Mouse (Mus musculus) telencephalon, adult 2 months (tissue): ENCODE data around the gene Rbm18.

Experiments used
- DNase-seq: peaks from one replicate; pipeline ENCODE4 v3.0.0-alpha.2; 2011; ENCODE audit warnings: low read depth, low spot score

Rbm18 gene

DNA sequence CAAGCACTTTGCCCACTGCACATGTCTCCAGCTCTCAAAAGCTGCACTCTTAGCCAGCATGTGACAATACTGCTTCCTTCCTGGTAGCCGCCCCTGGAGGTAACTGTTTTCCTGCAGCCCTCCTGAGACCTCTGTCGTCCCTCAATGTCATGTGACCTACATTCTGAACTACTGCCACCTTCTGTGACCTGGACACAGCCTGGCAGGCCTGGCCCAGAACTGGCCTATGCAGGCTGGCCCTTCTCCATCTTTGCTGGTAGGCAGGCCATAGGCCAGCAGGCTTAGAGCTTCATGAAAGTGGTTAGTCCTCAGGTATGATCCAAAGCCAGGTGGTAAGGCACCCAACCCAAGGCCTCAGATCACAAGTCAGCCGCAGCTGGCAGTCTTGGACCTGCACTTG is 62.8 kb downstream of the Rbm18 start:
- no peak for DNase-seq

DNA sequence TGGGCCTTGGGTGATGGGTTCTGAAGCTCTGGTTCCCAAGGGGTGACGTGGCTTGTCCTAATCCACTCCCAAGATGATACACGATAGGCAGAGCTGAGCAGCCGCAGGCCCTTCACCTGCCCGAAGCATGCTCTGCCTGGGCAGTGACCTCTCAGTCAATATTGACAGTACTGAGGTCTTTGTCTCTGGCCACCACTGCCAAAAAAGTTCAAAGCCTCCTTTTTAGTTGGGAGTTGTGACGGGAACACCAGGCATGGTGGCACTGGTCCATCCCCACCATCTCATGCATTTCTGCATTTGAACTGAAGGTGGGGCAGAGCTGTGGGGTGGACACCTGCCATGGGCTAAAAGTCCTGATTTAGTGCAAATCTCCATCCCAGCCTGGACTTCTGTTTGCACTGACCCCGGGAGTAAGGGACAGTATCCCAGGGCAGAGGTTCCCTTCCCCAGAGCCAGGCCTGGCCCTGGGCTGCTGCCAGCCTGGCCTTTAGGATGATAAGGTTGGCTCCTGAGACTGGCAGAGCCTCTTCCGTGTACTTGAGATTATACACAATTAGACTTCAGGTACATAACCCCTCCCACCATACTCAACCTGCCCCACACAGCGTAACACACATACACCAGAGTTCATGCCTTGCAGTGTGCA is 64.8 kb downstream of the Rbm18 start:
- DNase-seq, result no peak

DNA sequence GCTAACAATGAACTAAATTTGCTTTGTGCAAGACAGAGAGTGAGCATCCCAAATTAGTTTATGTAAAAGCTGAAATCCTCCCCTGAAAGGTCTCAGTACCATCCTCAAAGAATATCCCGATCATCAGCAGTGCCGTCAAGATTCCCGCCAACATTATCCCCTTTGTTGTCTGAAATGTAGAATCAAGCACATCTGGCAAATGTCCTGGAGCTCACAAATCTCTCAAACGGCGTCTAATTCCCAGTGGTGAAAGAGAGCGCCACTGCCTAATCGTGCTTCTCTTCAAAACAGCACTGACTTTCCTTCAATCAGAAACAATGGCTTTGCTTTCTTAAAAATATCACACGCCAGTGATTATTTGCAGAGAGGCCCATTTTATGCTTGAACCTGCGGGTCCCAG is 69.4 kb downstream of the Rbm18 start:
- DNase-seq, result no peak
